Mouse (Mus musculus) MEL (cell line): Measurements from ENCODE around the gene Hes6. TPM values are rescaled to one million over a fixed set of nuclear protein-coding genes. Genes with fewer than 3 reads are reported as not detected.

Experiments
- DNase-seq: peaks from one replicate; pipeline ENCODE4 v3.0.0; 2011; ENCODE audit warnings: low read depth, low spot score
- H3K27ac ChIP-seq: 2 replicates; pipeline ENCODE4 v1.5.1; 2012; ENCODE audit warnings: low read depth, mild to moderate bottlenecking, control low read depth, low read length, moderate library complexity; ENCODE audit not compliant: control insufficient read depth
- H3K27me3 ChIP-seq, 2 experiments: fragments of 150-350 bp in 1 of 2; sonication (generic) in 1 of 2; 2 replicates each; pipeline ENCODE4 v1.6.1; 2012; ENCODE audit warnings: low read length in 2 of 2, mild to moderate bottlenecking in 2 of 2, improper control_type of control experiment in 1 of 2, moderate library complexity in 1 of 2; ENCODE audit not compliant: insufficient read depth in 2 of 2, control insufficient read depth in 1 of 2
- H3K36me3 ChIP-seq, 2 experiments: 2 replicates each; pipeline ENCODE4 v1.6.1; 2012 to 2014; ENCODE audit warnings: low read length in 2 of 2, improper control_type of control experiment in 1 of 2, inconsistent platforms in 1 of 2, mild to moderate bottlenecking in 1 of 2; ENCODE audit not compliant: insufficient read depth in 2 of 2, control insufficient read depth in 1 of 2
- H3K4me1 ChIP-seq, 2 experiments: fragments of 150-350 bp in 1 of 2; sonication (generic) in 1 of 2; 2 replicates each; pipeline ENCODE4 v1.6.1; 2012; ENCODE audit warnings: low read length in 2 of 2, improper control_type of control experiment in 1 of 2, mild to moderate bottlenecking in 1 of 2; ENCODE audit not compliant: insufficient read depth in 2 of 2, control insufficient read depth in 1 of 2
- H3K4me3 ChIP-seq, 2 experiments: fragments of 150-350 bp in 1 of 2; sonication (generic) in 1 of 2; 2 replicates each; pipeline ENCODE4 v1.5.1; 2012; ENCODE audit warnings: low read depth in 2 of 2, low read length in 2 of 2, mild to moderate bottlenecking in 2 of 2, moderate library complexity in 2 of 2, control low read depth in 1 of 2, improper control_type of control experiment in 1 of 2; ENCODE audit not compliant: control insufficient read depth in 1 of 2, insufficient read depth in 1 of 2
- H3K79me2 ChIP-seq: 2 replicates; pipeline ENCODE4 v1.6.1; 2012; ENCODE audit warnings: mild to moderate bottlenecking, low read length, moderate library complexity; ENCODE audit not compliant: control insufficient read depth, poor library complexity, insufficient read depth
- H3K9ac ChIP-seq: 2 replicates; pipeline ENCODE4 v1.6.1; 2012; ENCODE audit warnings: low read depth, mild to moderate bottlenecking, control low read depth, low read length, moderate library complexity; ENCODE audit not compliant: control insufficient read depth, poor library complexity, severe bottlenecking
- H3K9me3 ChIP-seq: fragments of 150-350 bp; sonication (generic); replicated peaks from 2 replicates; pipeline ENCODE4 v1.6.1; 2012; ENCODE audit warnings: mild to moderate bottlenecking, low read length, improper control_type of control experiment, moderate library complexity; ENCODE audit not compliant: insufficient read depth
- CTCF ChIP-seq, 3 experiments: IDR thresholded peaks in 2 of 3; conservative IDR thresholded peaks in 1 of 3; 2 replicates each; pipeline ENCODE4 v1.5.1; 2011 to 2012; ENCODE audit warnings: low read length in 3 of 3, low read depth in 2 of 3, mild to moderate bottlenecking in 2 of 3, improper control_type of control experiment in 1 of 3, inconsistent platforms in 1 of 3, mixed read lengths in 1 of 3, moderate library complexity in 1 of 3; ENCODE audit not compliant: control insufficient read depth in 1 of 3, insufficient read depth in 1 of 3, poor library complexity in 1 of 3, severe bottlenecking in 1 of 3
- EP300 ChIP-seq, 2 experiments: IDR thresholded peaks; 2 replicates each; pipeline ENCODE4 v1.6.1; 2011; ENCODE audit warnings: improper control_type of control experiment in 2 of 2, low read length in 2 of 2, low read depth in 1 of 2, mild to moderate bottlenecking in 1 of 2
- ETS1 ChIP-seq: IDR thresholded peaks from 2 replicates; pipeline ENCODE4 v1.6.1; 2012; ENCODE audit warnings: low read depth, mild to moderate bottlenecking, inconsistent platforms, low read length, improper control_type of control experiment, moderate library complexity
- GABPA ChIP-seq: IDR thresholded peaks from 2 replicates; pipeline ENCODE4 v1.6.1; 2012; ENCODE audit warnings: low read depth, mild to moderate bottlenecking, inconsistent platforms, low read length, improper control_type of control experiment, moderate library complexity
- MAZ ChIP-seq: IDR thresholded peaks from 2 replicates; pipeline ENCODE4 v1.6.1; 2012; ENCODE audit warnings: low read depth, mild to moderate bottlenecking, inconsistent platforms, low read length, improper control_type of control experiment
- MYC ChIP-seq: IDR thresholded peaks from 2 replicates; pipeline ENCODE4 v1.6.1; 2011; ENCODE audit warnings: low read depth, mild to moderate bottlenecking, low read length, improper control_type of control experiment, moderate library complexity
- NELFE ChIP-seq: IDR thresholded peaks from 2 replicates; pipeline ENCODE4 v1.6.1; 2011; ENCODE audit warnings: low read depth, low read length, improper control_type of control experiment
- NRF1 ChIP-seq: IDR thresholded peaks from 2 replicates; pipeline ENCODE4 v1.6.1; 2014; ENCODE audit warnings: low read depth, mild to moderate bottlenecking, inconsistent platforms, low read length, improper control_type of control experiment, moderate library complexity; ENCODE audit not compliant: poor library complexity, insufficient read depth, severe bottlenecking
- POLR2AphosphoS5 ChIP-seq: IDR thresholded peaks from 2 replicates; pipeline ENCODE4 v1.6.1; 2012; ENCODE audit warnings: low read depth, borderline replicate concordance, mild to moderate bottlenecking, inconsistent platforms, low read length, moderate library complexity, mixed read lengths
- RAD21 ChIP-seq: IDR thresholded peaks from 2 replicates; pipeline ENCODE4 v1.6.1; 2011; ENCODE audit warnings: mild to moderate bottlenecking, low read depth, low read length, improper control_type of control experiment
- SIN3A ChIP-seq: IDR thresholded peaks from 2 replicates; pipeline ENCODE4 v1.6.1; 2012; ENCODE audit warnings: low read length, improper control_type of control experiment, inconsistent platforms
- SMC3 ChIP-seq: IDR thresholded peaks from 2 replicates; pipeline ENCODE4 v1.6.1; 2011; ENCODE audit warnings: low read depth, low read length, improper control_type of control experiment
- TAL1 ChIP-seq: IDR thresholded peaks from 2 replicates; pipeline ENCODE4 v1.6.1; 2012; ENCODE audit warnings: mild to moderate bottlenecking, inconsistent platforms, low read length, moderate library complexity, mixed read lengths
- TCF12 ChIP-seq: IDR thresholded peaks from 2 replicates; pipeline ENCODE4 v1.6.1; 2014; ENCODE audit warnings: low read depth, mild to moderate bottlenecking, inconsistent platforms, low read length, improper control_type of control experiment, moderate library complexity
- USF1 ChIP-seq: IDR thresholded peaks from 2 replicates; pipeline ENCODE4 v1.6.1; 2014; ENCODE audit warnings: low read depth, mild to moderate bottlenecking, inconsistent platforms, low read length, improper control_type of control experiment, moderate library complexity
- ZKSCAN1 ChIP-seq: IDR thresholded peaks from 2 replicates; pipeline ENCODE4 v1.6.1; 2012; ENCODE audit warnings: low read depth, mild to moderate bottlenecking, inconsistent platforms, low read length, improper control_type of control experiment, moderate library complexity
- polyA plus RNA-seq, 2 experiments: library from polyadenylated mRNA; stranded (reverse) in 1 of 2; unstranded in 1 of 2; fragments of >175 nt in 1 of 2; fragments of >200 nt in 1 of 2; gene quantifications; 2 replicates each; pipeline versions ENCODE4 v1.2.1 to v1.2.4; 2012; ENCODE audit warnings: low replicate concordance in 2 of 2, low read depth in 1 of 2; ENCODE audit not compliant: insufficient read length in 2 of 2, insufficient read depth in 1 of 2, missing spikeins in 1 of 2
- total RNA-seq: library from RNA; depleted of rRNA; stranded (reverse); fragments of 300-350 nt; gene quantifications from 2 replicates; pipeline ENCODE4 v1.2.3, GENCODE M21; 2012

Gene Hes6
- total and polyA plus RNA-seq, 3 experiments = 38.8 to 47.9 TPM; not detected in 1

DNA sequence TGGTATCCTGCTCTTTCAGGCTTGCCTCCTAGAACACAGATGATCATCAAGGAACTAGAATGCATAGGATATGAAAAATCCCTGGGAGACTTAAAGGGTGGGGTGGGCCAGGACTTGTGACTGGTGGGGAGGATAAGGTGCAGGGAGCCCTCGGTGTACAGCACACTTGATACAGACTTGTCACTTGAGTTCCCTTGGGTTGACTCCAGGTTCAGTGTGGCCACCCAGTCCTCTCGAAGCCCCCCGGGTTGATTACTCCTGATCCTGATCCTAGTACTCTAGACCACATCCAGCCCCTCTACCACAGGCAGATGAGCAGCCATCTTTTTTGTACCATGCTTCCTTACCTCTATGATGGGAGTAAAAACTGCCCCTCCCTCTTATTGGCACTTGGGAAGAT lies 41.1 kb upstream of the Hes6 start:
- Histone ChIP-seq H3K4me1 (peaks cover 3 to 27% of the 10 kb centered on the region in 2 experiments; a peak in 3 of 4 replicates), H3K27me3 (no peaks in the 10 kb centered on the region), H3K9me3 (no peaks in the 10 kb centered on the region)
- TF ChIP-seq NRF1 = no peak
- TF ChIP-seq, all 39 proteins: peak for 0
- no peak overlapping the region for H3K9ac ChIP-seq
- DNase-seq = no peak
- H3K4me3 ChIP-seq = no peak overlapping the region
- no peak overlapping the region for H3K27ac ChIP-seq
- peaks cover 6% of the 10 kb centered on the region for H3K79me2 ChIP-seq
- H3K36me3 ChIP-seq = peaks cover 0 to 23% of the 10 kb centered on the region in 2 experiments; a peak in 2 of 4 replicates

- H3K27ac ChIP-seq = peak overlapping the region; percentile 37; the same call in 1 of the 2 replicates
- peaks cover 0 to 28% of the 10 kb centered on the region in 2 experiments; a peak in 2 of 4 replicates for H3K36me3 ChIP-seq
- H3K79me2 ChIP-seq = peaks cover 6% of the 10 kb centered on the region
- peak overlapping the region; percentile 13; the same call in 1 of the 2 replicates for H3K9ac ChIP-seq
- TF ChIP-seq TCF12 = no peak
- TF ChIP-seq NELFE = no peak
- no peak for TF ChIP-seq MYC
- TF ChIP-seq RAD21 = no peak
- no peak for TF ChIP-seq ZKSCAN1
- no peak for TF ChIP-seq GABPA
- no peak for TF ChIP-seq ETS1
- H3K4me1 ChIP-seq = peaks cover 3 to 33% of the 10 kb centered on the region in 2 experiments; a peak in 3 of 4 replicates
- no peak for DNase-seq
- H3K9me3 ChIP-seq = no peaks in the 10 kb centered on the region
- no peaks in the 10 kb centered on the region for H3K27me3 ChIP-seq
- no peak overlapping the region for H3K4me3 ChIP-seq
Observed at GRCm38 (mm10) chr1:91454366-91454765, 40.5 kb upstream of the Hes6 start.

GRCm38 (mm10) chr1:91453932-91454331 lies 40.1 kb upstream of the Hes6 start:
- Histone ChIP-seq H3K4me3 (no peak overlapping the region), H3K9me3 (no peaks in the 10 kb centered on the region), H3K79me2 (peaks cover 4% of the 10 kb centered on the region), H3K4me1 (peaks cover 3 to 37% of the 10 kb centered on the region in 2 experiments; a peak in 3 of 4 replicates), H3K27ac (peak overlapping the region; percentile 74), H3K36me3 (peaks cover 0 to 32% of the 10 kb centered on the region in 2 experiments; a peak in 2 of 4 replicates), H3K9ac (peak overlapping the region; percentile 47), H3K27me3 (no peaks in the 10 kb centered on the region)
- peak; percentile 87 for DNase-seq
- TF ChIP-seq CTCF (IDR thresholded peaks at IDR 0.05 in 2 of 3, conservative IDR thresholded peaks at IDR 0.05 in 1 of 3; ENCODE audit: control insufficient read depth in 1 of 3, insufficient read depth in 1 of 3, low read depth in 2 of 3, low read length in 3 of 3, poor library complexity in 1 of 3, severe bottlenecking in 1 of 3) (no peak), EP300 (IDR thresholded peaks at IDR 0.05; ENCODE audit: low read depth in 1 of 2, low read length in 2 of 2) (peak in 1 of 2 experiments; percentile 44; a peak in 2 of 4 replicates), POLR2AphosphoS5 (no peak), SIN3A (peak; percentile 46; the same call in 1 of the 2 replicates), SMC3 (no peak), TAL1 (0 out of 2 replicates have a peak, but pooled peaks have one; percentile 7), MAZ (no peak), USF1 (peak; percentile 62)
- TF ChIP-seq, all 39 proteins: peak for 4
